Mouse (Mus musculus): ENCODE results near the gene A830018L16Rik.
"Not testable (repeated sequence)": the region's sequence is repeated elsewhere in the genome, so short reads cannot be mapped to it uniquely, and the experiment has no call there.

The A830018L16Rik gene

DNA sequence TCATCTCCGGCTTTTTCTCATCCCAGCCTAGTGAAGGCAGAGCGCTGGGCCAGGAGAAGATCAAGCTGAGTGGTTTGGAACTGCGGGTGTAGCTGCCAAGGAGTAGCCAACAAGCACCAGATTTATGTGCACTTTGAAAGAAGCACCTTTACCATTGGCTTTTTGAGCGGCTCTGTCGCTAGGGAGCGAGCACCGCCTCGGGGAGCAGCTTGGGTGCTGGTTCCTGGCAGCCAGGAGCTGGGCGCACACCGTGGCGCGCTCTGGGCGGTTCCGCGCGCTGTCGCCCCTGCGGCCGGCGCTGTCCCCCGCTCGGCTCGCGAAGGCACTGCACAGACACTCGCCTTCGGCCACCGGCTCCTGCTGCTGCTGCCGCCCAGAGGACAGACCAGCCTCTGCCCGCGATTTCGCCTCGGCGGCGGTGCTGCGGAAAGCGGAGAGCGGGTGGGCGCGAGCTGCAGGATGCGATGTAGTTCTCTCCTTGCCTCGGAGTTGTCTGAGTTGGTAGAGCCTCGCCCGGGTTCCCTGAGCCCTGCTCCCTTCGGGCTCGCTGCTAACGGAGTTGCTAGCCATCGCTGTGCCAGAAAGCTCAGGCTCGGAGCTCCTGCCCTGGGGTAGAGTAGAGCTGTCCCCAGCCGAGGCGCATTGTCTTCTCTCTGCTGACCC is at the start of gene A830018L16Rik:
Gene A830018L16Rik (plus strand): TSS at position 212 of the 663 bp plus-strand sequence.
- DNase-seq: peak; percentile 19

DNA sequence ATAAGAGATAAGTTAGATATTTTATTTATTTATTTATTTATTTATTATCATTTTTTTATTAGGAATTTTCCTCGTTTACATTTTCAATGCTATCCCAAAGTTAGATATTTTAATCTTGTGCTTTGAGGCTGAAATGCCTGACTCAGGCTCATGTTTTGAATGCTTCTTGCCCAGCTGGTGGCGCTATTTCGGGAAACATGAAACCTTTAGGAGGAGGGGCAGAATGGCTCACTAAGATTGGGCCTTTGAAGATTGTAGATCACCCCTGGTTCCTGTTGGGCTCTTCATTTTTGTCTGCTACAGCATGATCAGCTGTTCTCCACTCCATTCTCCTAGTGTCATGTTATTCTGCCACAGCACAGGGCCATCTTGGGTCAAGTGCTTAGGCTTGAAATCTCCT is 28.1 kb upstream of the A830018L16Rik start:
- DNase-seq: no peak

DNA sequence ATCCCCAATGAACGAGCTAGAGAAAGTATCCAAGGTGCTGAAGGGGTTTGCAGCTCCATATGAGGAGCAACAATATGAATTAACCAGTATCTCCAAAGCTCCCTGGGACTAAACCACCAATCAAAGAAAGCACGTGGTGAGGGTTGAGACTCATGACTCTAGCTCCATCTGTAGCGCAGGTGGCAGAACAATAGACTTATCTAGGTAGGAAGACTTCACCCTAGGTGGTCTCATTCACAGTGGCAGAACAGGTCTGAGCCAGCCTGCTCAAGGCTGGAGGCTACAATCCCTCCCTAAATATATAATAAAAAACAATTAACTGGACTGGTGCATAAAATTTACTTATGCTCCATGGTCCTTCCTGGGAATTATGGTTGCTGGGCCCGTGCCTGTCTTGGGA is 18.5 kb upstream of the A830018L16Rik start:
- no peak for DNase-seq

DNA sequence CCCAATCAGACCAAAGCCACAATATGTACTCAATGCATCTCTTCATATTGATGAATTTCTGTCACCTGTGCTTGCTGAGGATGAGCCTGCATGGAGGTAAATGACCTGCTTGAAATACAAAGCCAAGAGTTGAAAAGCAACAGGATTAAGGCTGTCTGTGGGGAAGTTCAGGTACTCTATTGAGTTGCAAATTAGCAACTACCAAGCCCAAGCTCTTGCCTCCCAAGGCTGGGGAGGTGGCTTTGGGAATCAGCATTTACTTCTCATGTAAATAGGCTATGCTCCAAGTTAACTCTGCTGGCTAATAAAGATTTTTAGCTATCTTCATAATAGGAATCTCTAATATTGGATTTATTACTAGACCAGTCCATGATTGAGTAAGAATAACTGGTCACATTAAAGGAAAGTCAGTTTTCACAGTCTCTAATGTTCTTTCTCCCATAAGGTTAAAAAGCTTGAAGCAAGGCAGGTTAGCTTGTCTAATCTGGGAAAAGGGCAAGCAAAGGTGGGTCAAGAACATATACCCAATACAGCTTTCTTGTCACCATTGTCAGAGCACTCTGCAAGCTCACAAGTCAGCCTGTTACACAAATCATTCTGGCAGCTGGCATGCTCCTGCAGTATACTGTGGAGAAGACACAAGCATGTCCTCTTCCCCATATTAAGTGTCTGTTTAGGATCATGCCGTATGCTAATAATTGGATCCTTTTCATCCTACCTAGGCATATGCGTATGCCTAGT is 17.7 kb upstream of the A830018L16Rik start:
- DNase-seq: no peak

DNA sequence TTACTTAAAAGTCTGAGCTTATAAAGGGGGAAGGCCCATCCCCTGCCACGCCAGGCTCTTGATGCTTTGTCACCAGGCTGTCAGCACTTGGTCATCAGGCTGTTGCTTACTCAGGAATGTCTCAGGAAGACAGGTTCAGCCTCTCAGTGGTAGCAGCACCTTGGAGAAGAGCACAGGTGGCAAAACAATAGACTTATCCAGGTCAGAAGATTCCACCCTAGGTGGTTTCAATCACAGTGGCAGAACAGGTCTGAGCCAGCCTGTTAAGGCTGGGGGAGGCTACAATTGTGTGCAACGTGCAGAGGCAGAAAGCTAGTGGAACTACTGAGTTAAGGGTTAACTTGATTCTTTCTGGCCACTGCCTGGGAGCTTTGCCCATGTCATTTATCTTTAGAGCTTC is 12.7 kb upstream of the A830018L16Rik start:
- DNase-seq: no peak

DNA sequence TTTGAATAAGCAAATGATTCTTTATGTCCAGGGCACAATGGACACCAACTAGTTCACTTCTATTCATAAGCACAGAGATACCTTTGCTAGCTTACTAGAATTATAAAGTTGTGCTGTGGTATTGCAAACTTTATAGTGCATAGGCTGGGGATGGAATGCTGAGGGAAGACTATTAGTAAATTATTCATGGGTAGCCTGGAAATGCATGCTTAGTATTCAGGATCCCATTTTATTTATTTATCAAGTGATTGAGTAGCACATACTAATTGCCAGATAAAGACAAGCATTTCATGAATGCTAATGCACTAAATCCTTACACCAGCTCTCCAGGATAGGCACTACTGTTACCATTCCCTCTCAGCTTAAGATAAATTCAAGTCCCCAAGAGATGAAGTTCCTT is 8.4 kb upstream of the A830018L16Rik start:
- no peak for DNase-seq

DNA sequence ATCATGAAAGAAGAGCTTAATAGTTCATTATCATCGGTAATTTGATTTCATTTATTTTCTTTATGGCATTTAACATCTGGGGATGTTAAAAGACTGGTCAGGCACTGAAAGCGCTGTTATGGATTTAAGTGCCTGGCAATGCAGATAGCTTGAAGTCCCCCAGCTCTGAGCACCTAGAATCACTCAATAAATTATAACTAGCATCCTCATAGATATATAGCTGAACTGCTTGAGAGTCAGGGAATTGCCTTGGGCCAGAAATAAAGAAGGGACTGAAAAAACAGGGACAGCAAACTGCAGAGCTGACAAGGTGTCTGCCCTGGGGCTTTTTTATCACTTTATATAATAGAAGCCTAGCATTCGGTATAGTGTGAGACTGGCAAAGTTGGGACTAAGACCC is 7.9 kb upstream of the A830018L16Rik start:
- DNase-seq: no peak

DNA sequence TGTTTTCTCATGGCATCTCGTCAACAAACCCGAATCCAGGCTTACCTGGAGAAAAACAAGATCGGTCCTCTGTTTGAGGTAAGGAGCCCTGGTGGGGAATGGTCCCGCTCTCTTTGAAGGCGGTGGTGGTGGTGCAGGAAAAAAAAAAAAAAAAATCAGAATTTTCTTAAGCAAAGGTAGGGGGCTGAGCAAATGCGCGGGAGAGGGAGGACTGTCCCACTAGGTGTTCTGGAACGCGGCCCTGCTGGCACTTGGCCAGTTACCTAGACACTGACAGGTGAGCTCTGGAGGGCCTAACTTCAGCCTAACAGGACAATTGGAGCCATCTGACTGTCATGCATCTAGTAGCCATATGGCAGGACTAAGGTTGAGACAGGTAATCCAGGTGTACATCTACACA is 655 bp downstream of the A830018L16Rik start:
- no peak for DNase-seq

DNA sequence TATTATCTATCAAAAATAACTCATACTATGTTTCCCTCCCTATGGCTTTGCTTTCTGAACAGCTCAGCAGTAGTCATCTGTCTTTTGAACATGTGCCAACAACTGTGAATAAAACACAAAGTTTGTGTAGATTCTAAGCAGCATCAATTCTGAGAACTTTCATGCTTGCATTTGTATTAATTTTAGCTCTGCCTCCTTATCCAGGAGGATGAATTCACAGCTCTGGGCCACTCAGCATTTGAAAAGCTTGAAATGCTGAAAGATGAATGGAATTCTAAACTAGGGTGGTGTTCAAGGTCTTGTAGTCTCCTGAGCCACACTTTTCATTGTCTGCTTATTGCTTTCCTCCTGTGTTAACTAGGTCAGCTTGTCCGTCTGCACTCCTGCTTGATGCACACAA is 13.4 kb downstream of the A830018L16Rik start:
- no peak for DNase-seq

DNA sequence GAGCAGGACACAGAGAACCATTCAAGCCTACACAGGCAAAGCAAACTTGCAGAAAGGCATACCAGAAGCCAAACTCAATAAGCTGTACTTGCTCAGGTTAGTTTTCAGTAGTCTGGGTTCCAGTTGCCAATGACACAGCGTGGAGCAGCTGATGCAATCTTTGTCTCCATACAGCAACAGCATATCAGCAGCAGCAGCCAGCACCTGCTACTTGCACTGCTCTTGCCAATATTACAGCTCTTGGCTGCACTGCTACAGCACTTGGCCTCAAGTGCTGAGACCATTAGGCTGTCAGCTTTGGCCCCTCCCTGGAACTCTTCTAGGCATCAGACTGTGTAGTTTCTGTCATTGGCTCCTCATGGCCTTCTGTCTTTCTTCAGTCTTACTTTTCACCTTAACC is 44.4 kb downstream of the A830018L16Rik start:
- no peak for DNase-seq

DNA sequence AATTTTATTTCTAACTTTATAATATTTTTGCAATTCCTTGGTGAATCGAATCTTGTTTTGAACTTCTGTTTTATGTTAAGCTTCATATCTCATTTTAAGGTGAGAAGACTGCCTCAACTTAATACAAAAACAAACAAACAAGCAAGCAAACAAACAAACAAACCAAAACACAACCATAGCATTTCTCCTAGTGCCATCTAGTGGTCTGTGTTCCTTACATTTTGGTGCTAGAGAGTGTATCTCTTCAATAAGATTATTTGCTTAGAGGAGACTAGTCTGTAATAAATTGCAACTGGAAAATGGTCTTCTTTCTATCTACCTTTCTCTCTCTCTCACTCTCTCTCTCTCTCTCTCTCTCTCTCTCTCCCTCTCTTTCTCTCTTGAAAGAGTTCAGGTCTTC is 52.4 kb downstream of the A830018L16Rik start:
- DNase-seq: no peak

DNA sequence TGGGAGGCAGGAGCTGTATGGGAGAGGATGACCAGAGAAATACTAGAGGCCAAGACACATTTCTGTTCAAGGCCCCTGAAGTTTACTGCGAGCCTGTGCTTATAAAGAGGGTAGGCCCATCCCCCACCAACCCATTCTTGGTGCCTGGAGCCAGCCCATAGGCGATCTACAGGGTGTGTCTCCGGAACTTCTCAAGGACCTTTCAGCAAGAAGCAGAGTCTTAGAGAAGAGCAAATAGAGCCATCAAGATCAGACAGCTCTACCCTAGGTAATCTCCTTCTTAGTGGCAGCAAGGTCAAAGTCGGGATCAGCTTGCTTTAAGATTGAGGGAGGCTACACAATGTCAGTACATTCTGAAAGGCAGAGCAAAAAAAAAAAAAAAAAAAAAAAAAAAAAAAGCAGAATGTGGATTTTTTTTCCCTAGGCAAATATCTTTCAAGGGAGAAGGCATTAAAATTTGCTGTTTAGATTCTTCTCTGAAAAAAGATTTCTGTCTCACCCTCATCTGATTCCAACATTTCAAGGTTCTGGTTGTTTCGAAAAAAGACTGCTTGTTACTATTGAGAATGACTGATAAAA is 53.2 kb downstream of the A830018L16Rik start:
- no peak for DNase-seq

DNA sequence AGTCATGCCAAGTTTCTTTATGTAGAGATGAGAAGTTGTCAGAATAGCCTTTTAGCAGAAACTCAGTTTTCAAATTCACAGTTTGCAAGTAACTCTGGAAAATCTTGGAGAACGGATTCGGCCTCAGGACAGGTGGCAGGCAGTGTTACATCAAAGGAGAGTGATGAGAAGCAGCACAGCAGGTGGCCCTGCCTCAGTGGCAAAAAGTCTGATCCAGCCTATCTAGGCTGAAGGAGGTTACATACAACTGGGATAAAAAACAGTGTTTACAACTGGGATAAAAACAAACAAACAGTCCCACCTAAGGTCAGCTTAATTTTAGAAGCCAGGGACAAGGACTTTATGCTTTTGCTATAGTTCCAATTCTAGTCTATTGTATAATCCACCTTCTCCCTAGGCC is 79.0 kb downstream of the A830018L16Rik start:
- DNase-seq: no peak

DNA sequence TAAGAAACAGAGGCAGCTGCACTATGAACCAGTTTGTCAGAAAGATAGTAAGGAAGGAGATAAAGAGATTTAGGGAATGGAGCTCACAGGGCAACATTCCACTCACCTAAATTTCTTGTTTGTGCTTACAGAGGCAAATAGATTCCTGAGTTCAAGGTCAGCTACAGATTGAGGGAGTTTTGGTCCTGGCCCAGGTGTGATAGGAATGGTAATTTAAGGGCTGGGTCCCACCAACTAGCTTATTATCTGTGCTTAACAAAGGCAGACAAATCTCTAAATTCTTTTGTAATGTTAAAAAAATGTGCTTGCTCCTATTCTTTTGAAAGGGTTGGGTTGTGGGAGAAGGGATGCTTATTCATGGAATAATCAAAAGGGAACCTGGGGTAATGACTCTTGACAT is 87.7 kb downstream of the A830018L16Rik start:
- DNase-seq: no peak

DNA sequence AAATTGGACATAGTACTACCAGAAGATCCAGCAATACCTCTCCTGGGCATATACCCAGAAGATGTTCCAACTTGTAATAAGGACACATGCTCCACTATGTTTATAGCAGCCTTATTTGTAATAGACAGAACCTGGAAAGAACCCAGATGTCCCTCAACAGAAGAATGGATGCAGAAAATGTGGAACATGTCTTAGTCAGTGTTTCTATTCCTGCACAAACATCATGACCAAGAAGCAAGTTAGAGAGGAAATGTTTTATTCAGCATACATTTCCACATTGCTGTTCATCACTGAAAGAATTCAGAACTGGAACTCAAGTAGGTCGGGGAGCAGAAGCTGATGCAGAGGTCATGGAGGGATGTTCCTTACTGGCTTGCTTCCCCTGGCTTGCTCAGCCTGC is 135.9 kb downstream of the A830018L16Rik start:
- not testable (repeated sequence) for DNase-seq

DNA sequence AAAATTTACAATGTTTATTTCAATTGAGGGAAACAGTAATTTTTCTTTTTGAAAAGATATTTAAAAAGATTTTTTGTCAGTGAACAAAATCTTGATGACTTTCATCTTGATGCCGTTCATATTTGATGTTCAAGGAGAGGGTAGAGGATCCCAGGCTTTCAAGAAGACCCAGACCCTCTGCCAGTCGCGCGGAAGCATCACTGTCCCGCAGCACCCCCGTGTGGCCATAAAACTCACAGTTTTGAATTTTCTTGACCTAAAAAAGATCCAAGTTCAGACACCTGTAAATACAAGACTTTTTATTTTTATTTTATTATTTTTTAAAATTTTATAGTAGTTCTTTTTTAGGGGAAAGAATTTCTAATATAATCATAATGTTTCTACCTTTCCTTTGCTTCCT is 151.4 kb downstream of the A830018L16Rik start:
- DNase-seq: peak; percentile 6

DNA sequence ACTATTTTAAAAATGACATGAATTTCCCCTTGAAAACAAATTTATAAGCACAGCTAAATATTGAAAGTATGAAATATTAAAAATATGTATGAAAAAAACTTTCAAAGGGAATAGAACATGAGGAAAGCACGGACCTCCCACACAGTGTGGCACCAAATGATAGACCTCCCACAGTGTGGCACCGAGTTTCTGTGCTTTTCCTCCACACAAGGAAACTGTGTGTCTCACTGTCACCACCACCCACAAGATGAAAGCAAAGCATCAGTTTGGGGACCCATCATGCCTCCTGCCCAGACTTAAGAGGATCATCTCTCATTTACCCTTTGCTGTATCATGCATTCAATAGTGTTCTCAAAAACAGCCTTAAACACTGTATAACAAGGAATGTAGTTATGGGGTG is 152.8 kb downstream of the A830018L16Rik start:
- no peak for DNase-seq

DNA sequence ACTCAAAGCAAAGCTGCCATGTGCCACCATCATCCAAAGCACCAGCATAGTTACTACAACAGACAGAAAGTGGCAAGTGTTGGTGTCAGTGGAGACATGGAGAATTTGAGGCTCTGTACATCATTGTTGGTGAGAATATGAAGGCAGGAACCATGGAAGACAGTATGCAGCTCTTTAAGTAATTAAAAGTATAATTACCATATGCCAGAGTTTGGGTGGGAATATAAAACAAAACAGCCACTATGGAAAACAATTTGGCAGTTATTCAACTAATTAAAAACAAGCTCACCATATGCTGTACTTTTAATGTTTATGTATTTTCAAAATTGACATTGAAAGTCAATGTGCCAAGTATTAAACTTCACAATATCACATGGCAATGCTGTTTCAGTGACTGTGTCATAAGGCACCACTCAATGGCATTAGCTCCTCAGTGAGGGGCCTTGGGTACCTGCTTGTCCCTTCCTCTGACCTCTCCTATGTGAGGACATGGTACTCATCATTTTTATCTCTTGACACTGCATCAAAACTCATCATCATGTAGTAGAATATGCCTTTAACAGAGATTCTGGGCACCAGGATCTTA is 153.5 kb downstream of the A830018L16Rik start:
- DNase-seq: no peak

DNA sequence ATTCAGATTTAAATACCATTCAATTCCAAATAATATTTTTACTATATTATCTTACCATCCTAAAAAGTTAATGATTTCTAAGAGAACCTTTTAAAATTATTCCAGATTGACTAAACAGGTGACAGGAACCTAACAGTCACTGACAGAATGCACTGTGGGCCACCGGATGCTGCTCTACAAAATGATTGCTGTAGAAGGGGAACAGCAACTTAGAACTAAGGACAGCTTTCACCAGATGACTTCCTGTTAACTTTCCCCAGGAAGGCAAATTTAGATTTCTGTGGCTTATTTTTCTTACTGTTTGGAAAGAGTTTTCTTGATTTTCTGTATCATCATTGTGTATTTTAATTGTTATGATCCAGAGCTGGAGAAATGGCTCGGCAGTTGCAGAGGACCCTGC is 156.4 kb downstream of the A830018L16Rik start:
- no peak for DNase-seq

DNA sequence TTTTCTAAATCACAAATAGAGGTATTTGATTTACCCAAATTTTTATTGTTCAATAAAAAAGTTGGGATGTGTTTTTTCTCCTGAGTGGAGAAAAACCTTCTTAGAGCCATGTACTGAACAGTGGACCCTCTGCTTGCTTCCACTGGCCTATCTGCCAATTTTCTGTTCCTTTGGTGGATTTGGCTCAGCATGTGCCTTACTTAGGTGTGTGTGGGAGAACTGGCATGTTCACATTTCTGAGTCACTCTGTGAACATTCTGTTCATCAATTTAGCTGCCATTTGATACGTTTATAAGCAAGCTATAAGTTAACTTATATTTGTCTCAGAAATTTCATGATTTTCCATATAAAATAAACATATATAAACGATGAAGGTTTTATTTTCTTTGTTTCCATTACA is 159.6 kb downstream of the A830018L16Rik start:
- DNase-seq: no peak

DNA sequence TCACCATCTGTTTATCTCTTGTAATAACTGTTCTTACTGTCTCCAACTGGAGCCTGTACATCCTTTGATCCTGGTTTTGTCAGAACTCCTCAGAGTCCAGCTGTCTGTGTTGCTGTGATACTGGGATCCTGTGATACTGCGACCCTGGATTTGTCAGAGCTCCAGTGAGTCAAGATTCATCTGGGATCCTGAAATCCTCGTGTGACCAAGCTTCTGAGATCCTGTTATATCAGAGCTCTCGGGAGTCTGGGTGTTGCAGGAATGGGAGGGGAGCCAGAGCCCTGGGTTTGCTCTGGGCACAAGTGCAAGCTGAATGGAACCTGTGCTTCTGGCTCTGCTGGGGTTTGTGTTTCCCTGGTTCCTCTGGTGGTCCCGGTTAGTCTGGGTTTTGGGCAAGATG is 166.1 kb downstream of the A830018L16Rik start:
- no peak for DNase-seq

DNA sequence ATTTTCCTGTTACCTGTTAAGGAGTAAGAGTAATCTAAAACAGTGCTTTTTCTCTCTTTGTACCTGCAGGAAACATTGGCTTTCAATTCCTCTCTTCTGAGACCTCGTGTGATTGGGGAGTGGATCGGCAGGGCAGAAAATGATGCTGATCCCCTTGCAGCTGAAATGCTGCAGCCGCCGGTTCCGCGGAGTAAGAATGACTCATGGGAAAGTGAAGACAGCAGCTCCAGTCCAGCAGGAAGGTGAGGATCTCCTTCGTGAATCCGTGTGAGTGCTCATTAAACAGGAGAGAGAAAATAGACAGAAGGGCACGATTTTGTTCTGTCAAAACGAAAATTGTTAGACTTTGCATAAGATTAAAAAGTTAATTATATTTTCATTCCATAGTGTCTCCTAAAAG is 174.4 kb downstream of the A830018L16Rik start:
- no peak for DNase-seq

DNA sequence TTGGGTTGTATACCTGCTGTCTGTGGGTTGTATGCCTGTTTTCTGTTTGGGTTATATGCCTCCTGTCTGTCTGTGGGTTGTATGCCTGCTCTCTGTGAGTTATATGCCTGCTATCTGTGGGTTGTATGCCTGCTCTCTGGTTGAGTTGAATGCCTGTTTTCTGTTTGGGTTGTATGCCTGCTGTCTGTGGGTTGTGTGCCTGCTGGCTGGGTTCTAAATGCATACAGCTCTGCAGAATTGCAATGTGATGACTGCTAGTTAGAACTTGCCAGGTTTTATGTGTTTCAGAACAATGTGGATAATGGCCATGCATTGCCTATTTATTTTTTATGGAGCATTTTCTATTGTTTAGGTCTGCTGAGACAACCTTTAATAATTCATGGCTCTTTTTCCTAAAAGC is 236.2 kb downstream of the A830018L16Rik start:
- no peak for DNase-seq

DNA sequence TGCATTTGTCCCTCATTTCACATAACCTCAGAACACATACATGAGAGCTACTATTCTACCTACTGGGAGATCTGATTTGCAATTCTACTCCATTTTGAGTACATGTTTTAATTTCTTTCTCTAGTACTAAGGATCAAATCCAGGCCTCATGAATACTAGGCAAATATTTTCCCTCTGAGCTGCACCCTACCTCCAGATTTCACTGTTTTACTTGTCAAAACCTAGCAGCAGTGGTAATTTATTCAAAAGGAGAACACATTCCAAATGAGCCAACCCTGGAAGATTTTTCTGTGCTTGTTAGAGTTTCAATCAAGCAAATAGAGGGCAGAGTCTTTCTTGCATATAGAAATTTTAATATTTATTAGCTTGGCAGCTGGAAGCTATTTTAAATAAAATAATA is 238.9 kb downstream of the A830018L16Rik start:
- DNase-seq: no peak

Measured in kidney, adult 18-20 months (tissue).